Mouse (Mus musculus): ENCODE data around the gene Mecom.

DNA sequence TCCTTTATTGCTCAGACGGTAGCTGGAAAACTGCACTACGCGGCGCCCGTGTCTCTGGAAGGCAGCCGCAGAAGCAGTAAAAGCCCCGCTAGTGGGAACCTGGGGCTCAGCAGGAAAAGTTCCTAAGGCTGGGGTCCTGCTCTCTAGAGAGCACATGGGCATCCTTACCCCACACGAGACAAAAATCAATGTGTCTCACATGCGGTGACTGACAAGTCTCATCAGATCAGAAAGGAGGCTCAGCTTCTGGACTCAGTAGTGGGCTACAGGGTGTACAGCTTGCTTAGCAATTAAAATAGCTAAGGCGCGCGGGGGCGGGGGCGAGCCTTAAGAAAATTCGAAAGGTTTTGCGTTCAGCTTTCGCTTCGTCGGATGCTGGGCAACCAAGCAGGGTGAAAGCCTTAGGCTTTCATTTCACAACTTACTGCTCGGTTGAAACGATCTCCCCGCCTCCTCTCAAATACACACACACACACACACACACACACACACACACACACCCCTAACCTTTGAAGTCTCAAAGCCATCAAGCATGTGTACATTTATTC lies 40.7 kb downstream of the Mecom start:
- TF ChIP-seq CTCF (IDR thresholded peaks at IDR 0.05; ENCODE audit: low read depth, low read length) (no peak), POLR2A (IDR thresholded peaks at IDR 0.05; ENCODE audit: borderline replicate concordance, low read depth, low read length) (no peak)
